Mouse (Mus musculus): ENCODE results near the gene C1qtnf9. TPM values are rescaled to one million over a fixed set of nuclear protein-coding genes. Genes with fewer than 3 reads are reported as not detected.

The C1qtnf9 gene
- polyA plus RNA-seq (2015; fragmentation: Nextera tagmentation; extraction: Ambion mirVana), result 0.48 and 0.57 TPM in 2 replicates

- Histone ChIP-seq H3K4me1 (peaks cover 22% of the 10 kb centered on the region), H3K9me3 (replicated peaks) (no peaks in the 10 kb centered on the region), H3K4me3 (replicated peaks) (no peak within 1 kb of the TSS), H3K36me3 (peaks cover 8% of the 10 kb centered on the region; the same call in 1 of the 2 replicates), H3K4me2 (no peak within 1 kb of the TSS), H3K27ac (no peak within 1 kb of the TSS; the same call in 1 of the 2 replicates), H3K27me3 (no peaks in the 10 kb centered on the region), H3K9ac (no peak within 1 kb of the TSS)
- 71% methylated on average over 4 of the region's 4 CpGs for WGBS
- no peak for ATAC-seq (replicated peaks; ENCODE audit: low FRiP score)
Observed at GRCm38 (mm10) chr14:60767884-60768283, at the start of gene C1qtnf9. TSS of gene C1qtnf9 (plus strand) at chr14:60768134.

GRCm38 (mm10) chr14:60721304-60721703 lies 46.6 kb upstream of the C1qtnf9 start:
- no peak overlapping the region for H3K27ac ChIP-seq
- H3K9ac ChIP-seq, result no peak overlapping the region
- H3K4me1 ChIP-seq, result peaks cover 31% of the 10 kb centered on the region
- H3K27me3 ChIP-seq, result no peaks in the 10 kb centered on the region
- H3K36me3 ChIP-seq, result peaks cover 11% of the 10 kb centered on the region; the same call in 1 of the 2 replicates
- H3K4me2 ChIP-seq, result no peak overlapping the region
- no peak overlapping the region for H3K4me3 ChIP-seq (replicated peaks)
- no peak for ATAC-seq (replicated peaks; ENCODE audit: low FRiP score)
- WGBS, result 57% methylated on average over 8 of the region's 8 CpGs
- H3K9me3 ChIP-seq (replicated peaks), result no peaks in the 10 kb centered on the region

GRCm38 (mm10) chr14:60721938-60722337 lies 46.0 kb upstream of the C1qtnf9 start:
- H3K9me3 ChIP-seq (replicated peaks), result no peaks in the 10 kb centered on the region
- no peak overlapping the region for H3K27ac ChIP-seq
- no peaks in the 10 kb centered on the region for H3K27me3 ChIP-seq
- H3K9ac ChIP-seq, result no peak overlapping the region
- peaks cover 37% of the 10 kb centered on the region for H3K4me1 ChIP-seq
- H3K4me2 ChIP-seq, result no peak overlapping the region
- peaks cover 11% of the 10 kb centered on the region; the same call in 1 of the 2 replicates for H3K36me3 ChIP-seq
- H3K4me3 ChIP-seq (replicated peaks), result no peak overlapping the region
- no peak for ATAC-seq (replicated peaks; ENCODE audit: low FRiP score)
- 64% methylated on average over 3 of the region's 3 CpGs for WGBS

GRCm38 (mm10) chr14:60726091-60726490 lies 41.8 kb upstream of the C1qtnf9 start:
- 42% methylated on average over 6 of the region's 6 CpGs for WGBS
- peak; percentile 87 for ATAC-seq (replicated peaks; ENCODE audit: low FRiP score)

GRCm38 (mm10) chr14:60727130-60727529 lies 40.8 kb upstream of the C1qtnf9 start:
- 0 out of 2 replicates have a peak, but pooled peaks have one; percentile 24 for ATAC-seq (replicated peaks; ENCODE audit: low FRiP score)
- Histone ChIP-seq H3K4me3 (replicated peaks) (no peak overlapping the region), H3K36me3 (peaks cover 28% of the 10 kb centered on the region), H3K27me3 (no peaks in the 10 kb centered on the region), H3K9ac (no peak overlapping the region), H3K27ac (peak overlapping the region; percentile 14; the same call in 1 of the 2 replicates), H3K9me3 (replicated peaks) (no peaks in the 10 kb centered on the region), H3K4me2 (no peak overlapping the region), H3K4me1 (peaks cover 41% of the 10 kb centered on the region)
- 47% methylated on average over 4 of the region's 4 CpGs for WGBS

More at GRCm38 (mm10) chr14:60726091-60726490, 41.8 kb upstream of the C1qtnf9 start:
- Histone ChIP-seq H3K4me1 (peaks cover 44% of the 10 kb centered on the region), H3K36me3 (peaks cover 27% of the 10 kb centered on the region), H3K4me2 (no peak overlapping the region), H3K27ac (peak overlapping the region; percentile 14; the same call in 1 of the 2 replicates), H3K4me3 (replicated peaks) (no peak overlapping the region), H3K9me3 (replicated peaks) (no peaks in the 10 kb centered on the region), H3K9ac (no peak overlapping the region), H3K27me3 (no peaks in the 10 kb centered on the region)

- H3K4me2 ChIP-seq, result no peak overlapping the region
- no peak for ATAC-seq (replicated peaks; ENCODE audit: low FRiP score)
- no peaks in the 10 kb centered on the region for H3K9me3 ChIP-seq (replicated peaks)
- peak overlapping the region; percentile 49 for H3K27ac ChIP-seq
- H3K4me3 ChIP-seq (replicated peaks), result no peak overlapping the region
- peaks cover 54% of the 10 kb centered on the region for H3K4me1 ChIP-seq
- peaks cover 28% of the 10 kb centered on the region for H3K36me3 ChIP-seq
- H3K27me3 ChIP-seq, result no peaks in the 10 kb centered on the region
- 53% methylated on average over 6 of the region's 6 CpGs for WGBS
- no peak overlapping the region for H3K9ac ChIP-seq
Observed at GRCm38 (mm10) chr14:60732081-60732480, 35.9 kb upstream of the C1qtnf9 start.

- Histone ChIP-seq H3K9me3 (replicated peaks) (no peaks in the 10 kb centered on the region), H3K27me3 (no peaks in the 10 kb centered on the region), H3K9ac (no peak overlapping the region), H3K36me3 (peaks cover 28% of the 10 kb centered on the region), H3K4me3 (replicated peaks) (peak overlapping the region; percentile 18), H3K4me1 (peaks cover 55% of the 10 kb centered on the region), H3K27ac (peak overlapping the region; percentile 73), H3K4me2 (peak overlapping the region; percentile 45)
- peak; percentile 50; the same call in 1 of the 2 replicates for ATAC-seq (replicated peaks; ENCODE audit: low FRiP score)
- WGBS, result 4% methylated on average over 16 of the region's 16 CpGs
Observed at GRCm38 (mm10) chr14:60732787-60733186, 35.1 kb upstream of the C1qtnf9 start.

GRCm38 (mm10) chr14:60733706-60734105 lies 34.2 kb upstream of the C1qtnf9 start:
- H3K36me3 ChIP-seq, result peaks cover 23% of the 10 kb centered on the region
- no peak overlapping the region for H3K4me3 ChIP-seq (replicated peaks)
- no peaks in the 10 kb centered on the region for H3K9me3 ChIP-seq (replicated peaks)
- H3K4me2 ChIP-seq, result peak overlapping the region; percentile 45; the same call in 1 of the 2 replicates
- no peak for ATAC-seq (replicated peaks; ENCODE audit: low FRiP score)
- H3K27ac ChIP-seq, result no peak overlapping the region
- no peak overlapping the region for H3K9ac ChIP-seq
- WGBS, result 65% methylated on average over 4 of the region's 4 CpGs
- peaks cover 63% of the 10 kb centered on the region for H3K4me1 ChIP-seq
- no peaks in the 10 kb centered on the region for H3K27me3 ChIP-seq

GRCm38 (mm10) chr14:60735206-60735605 lies 32.7 kb upstream of the C1qtnf9 start:
- H3K9ac ChIP-seq, result no peak overlapping the region
- H3K27ac ChIP-seq, result no peak overlapping the region
- H3K9me3 ChIP-seq (replicated peaks), result no peaks in the 10 kb centered on the region
- H3K27me3 ChIP-seq, result no peaks in the 10 kb centered on the region
- no peak overlapping the region for H3K4me3 ChIP-seq (replicated peaks)
- peaks cover 68% of the 10 kb centered on the region for H3K4me1 ChIP-seq
- peaks cover 8% of the 10 kb centered on the region; the same call in 1 of the 2 replicates for H3K36me3 ChIP-seq
- ATAC-seq (replicated peaks; ENCODE audit: low FRiP score), result no peak
- H3K4me2 ChIP-seq, result no peak overlapping the region
- WGBS, result 67% methylated on average over 5 of the region's 5 CpGs

- peaks cover 76% of the 10 kb centered on the region for H3K4me1 ChIP-seq
Observed at GRCm38 (mm10) chr14:60735848-60736547, 31.9 kb upstream of the C1qtnf9 start.

GRCm38 (mm10) chr14:60736591-60737192 lies 31.2 kb upstream of the C1qtnf9 start:
- Histone ChIP-seq H3K27ac (peak overlapping the region; percentile 84), H3K4me1 (peaks cover 83% of the 10 kb centered on the region), H3K9me3 (replicated peaks) (no peaks in the 10 kb centered on the region), H3K4me2 (peak overlapping the region; percentile 35), H3K9ac (no peak overlapping the region), H3K4me3 (replicated peaks) (no peak overlapping the region), H3K27me3 (no peaks in the 10 kb centered on the region), H3K36me3 (no peaks in the 10 kb centered on the region; the same call in 1 of the 2 replicates)
- 8% methylated on average over 4 of the region's 4 CpGs for WGBS
- peak; percentile 57; the same call in 1 of the 2 replicates for ATAC-seq (replicated peaks; ENCODE audit: low FRiP score)

More at GRCm38 (mm10) chr14:60735848-60736547, 31.9 kb upstream of the C1qtnf9 start:
- no peaks in the 10 kb centered on the region for H3K27me3 ChIP-seq
- no peak overlapping the region for H3K9ac ChIP-seq
- no peak for ATAC-seq (replicated peaks; ENCODE audit: low FRiP score)
- no peak overlapping the region for H3K4me3 ChIP-seq (replicated peaks)
- 0 out of 2 replicates have a peak, but pooled peaks cover 2% of the 10 kb centered on the region for H3K36me3 ChIP-seq
- WGBS, result 56% methylated on average over 13 of the region's 13 CpGs
- H3K4me2 ChIP-seq, result no peak overlapping the region
- H3K27ac ChIP-seq, result peak overlapping the region; percentile 84
- no peaks in the 10 kb centered on the region for H3K9me3 ChIP-seq (replicated peaks)

GRCm38 (mm10) chr14:60737202-60737611 lies 30.7 kb upstream of the C1qtnf9 start:
- no peak overlapping the region for H3K4me3 ChIP-seq (replicated peaks)
- WGBS, result 24% methylated on average over 7 of the region's 7 CpGs
- no peaks in the 10 kb centered on the region for H3K27me3 ChIP-seq
- H3K9me3 ChIP-seq (replicated peaks), result no peaks in the 10 kb centered on the region
- peaks cover 84% of the 10 kb centered on the region for H3K4me1 ChIP-seq
- H3K36me3 ChIP-seq, result peaks cover 5% of the 10 kb centered on the region; the same call in 1 of the 2 replicates
- ATAC-seq (replicated peaks; ENCODE audit: low FRiP score), result no peak
- no peak overlapping the region for H3K4me2 ChIP-seq
- H3K27ac ChIP-seq, result peak overlapping the region; percentile 84
- no peak overlapping the region for H3K9ac ChIP-seq

Data from kidney, embryonic 15.5 days (tissue).